Mouse (Mus musculus) bone marrow, adult 2 months (tissue): Measurements from ENCODE around the gene Rabep2.

Experiments used
- CTCF ChIP-seq: fragments of 200-500 bp; IDR thresholded peaks from 2 replicates; pipeline ENCODE4 v1.5.1; 2011; ENCODE audit warnings: low read length, control low read depth; ENCODE audit not compliant: control insufficient read depth, insufficient read depth
- POLR2A ChIP-seq: fragments of 200-500 bp; IDR thresholded peaks from 2 replicates; pipeline ENCODE4 v1.6.1; 2011; ENCODE audit warnings: low read depth, mild to moderate bottlenecking, control low read depth, low read length, borderline replicate concordance; ENCODE audit not compliant: control insufficient read depth

GRCm38 (mm10) chr7:126452244-126452643 is 23.7 kb downstream of the Rabep2 start:
- TF ChIP-seq CTCF (no peak), POLR2A (no peak)
